Mouse (Mus musculus) limb, embryonic 11.5 days (tissue): Measurements from ENCODE around the gene Ankrd26. TPM values are rescaled to one million over a fixed set of nuclear protein-coding genes. Genes with fewer than 3 reads are reported as not detected.
"Not testable (repeated sequence)": the region's sequence is repeated elsewhere in the genome, so short reads cannot be mapped to it uniquely, and the experiment has no call there.

Source experiments
- ATAC-seq: fragments of 200-750 bp; cut with Nextera tagmentation; 2 replicates; pipeline ENCODE4 v1.8.0; 2017; ENCODE audit warnings: low read depth; ENCODE audit not compliant: insufficient number of reproducible peaks, low FRiP score, low TSS enrichment
- DNase-seq: peaks from one replicate; pipeline ENCODE4 v3.0.0-alpha.2; 2015; ENCODE audit warnings: low spot score
- H3K27ac ChIP-seq: fragments of 300-500 bp; sonication (generic); replicated peaks from 2 replicates; pipeline ENCODE4 v1.5.1; 2014; ENCODE audit warnings: low read depth, mild to moderate bottlenecking, low read length
- H3K27me3 ChIP-seq: fragments of 300-500 bp; sonication (generic); 2 replicates; pipeline ENCODE4 v1.6.1; 2014; ENCODE audit warnings: mild to moderate bottlenecking, low read length, mixed read lengths; ENCODE audit not compliant: control insufficient read depth, insufficient read depth
- H3K36me3 ChIP-seq: fragments of 300-500 bp; sonication (generic); 2 replicates; pipeline ENCODE4 v1.6.1; 2014; ENCODE audit warnings: mild to moderate bottlenecking, low read length, moderate library complexity, mixed read lengths; ENCODE audit not compliant: control insufficient read depth, insufficient read depth
- H3K4me1 ChIP-seq: fragments of 300-500 bp; sonication (generic); 2 replicates; pipeline ENCODE4 v1.6.1; 2014; ENCODE audit warnings: low read length, mixed read lengths; ENCODE audit not compliant: control insufficient read depth, insufficient read depth
- H3K4me2 ChIP-seq: fragments of 300-500 bp; sonication (generic); 2 replicates; pipeline ENCODE4 v1.6.1; 2014; ENCODE audit warnings: low read depth, mild to moderate bottlenecking, moderate library complexity; ENCODE audit not compliant: severe bottlenecking
- H3K4me3 ChIP-seq: fragments of 300-500 bp; sonication (generic); 2 replicates; pipeline ENCODE4 v1.5.1; 2014; ENCODE audit warnings: low read depth, low read length
- H3K9ac ChIP-seq: fragments of 300-500 bp; sonication (generic); 2 replicates; pipeline ENCODE4 v1.6.1; 2014; ENCODE audit warnings: mild to moderate bottlenecking, low read length
- H3K9me3 ChIP-seq: fragments of 300-500 bp; sonication (generic); 2 replicates; pipeline ENCODE4 v1.6.1; 2016; ENCODE audit warnings: low read length; ENCODE audit not compliant: control insufficient read depth
- WGBS: fragments of 180-500 bp; shearing (Covaris S2); extraction: QIAGEN DNeasy Blood & Tissue Kit; methylation state at CpG from one replicate; pipeline ENCODE4 v1.1.7; 2014; 5-methylcytosine and 5-hydroxymethylcytosine counted together
- polyA plus RNA-seq: library from polyadenylated mRNA; unstranded; fragments of >200 nt; fragmentation: Nextera tagmentation; extraction: Ambion mirVana; gene quantifications from 2 replicates; pipeline ENCODE4 v1.2.1, GENCODE M21; 2014

Ankrd26 gene
- polyA plus RNA-seq, 1 experiment from 2014 or later, result 19.7 TPM

DNA sequence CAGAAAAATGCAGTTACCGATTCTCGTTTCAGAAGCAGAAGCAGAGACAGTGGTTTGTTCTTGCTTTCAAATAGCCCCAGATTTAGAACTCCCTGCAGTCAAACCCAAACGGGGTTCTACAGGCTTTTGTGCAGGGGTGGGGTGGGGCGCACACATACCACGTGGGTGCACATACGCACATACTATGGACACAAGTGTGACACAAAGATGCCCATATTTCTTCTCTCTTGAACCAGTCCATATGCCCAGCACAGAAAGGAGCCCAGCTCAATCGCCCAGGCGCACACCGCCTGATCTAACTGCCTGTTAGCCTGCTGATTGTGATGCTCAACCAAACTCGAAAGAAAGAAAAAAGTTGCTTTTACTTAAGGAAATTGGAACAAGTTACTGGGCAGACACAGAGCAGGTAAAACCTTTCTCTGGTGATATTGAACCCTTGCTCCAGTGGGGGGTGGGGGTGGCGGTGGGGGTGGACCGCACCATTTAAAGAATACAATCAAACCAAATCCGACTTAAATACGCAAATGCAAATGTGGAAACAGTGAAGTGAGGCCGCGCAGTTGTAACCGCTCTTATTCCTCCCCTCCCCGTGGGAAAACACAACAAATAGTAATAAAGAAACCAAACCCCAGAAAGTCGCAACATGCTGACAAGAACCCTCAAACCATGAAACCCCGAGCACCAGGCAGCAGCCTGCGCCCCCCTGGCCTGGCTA is 30.8 kb upstream of the Ankrd26 start:
- H3K4me1 ChIP-seq, result 0 out of 2 replicates have a peak, but pooled peaks cover 3% of the 10 kb centered on the region
- H3K36me3 ChIP-seq, result no peaks in the 10 kb centered on the region
- no peak for DNase-seq
- no peak overlapping the region for H3K27ac ChIP-seq
- H3K9me3 ChIP-seq, result no peaks in the 10 kb centered on the region
- H3K9ac ChIP-seq, result no peak overlapping the region
- H3K4me3 ChIP-seq, result peak overlapping the region; percentile 26; the same call in 1 of the 2 replicates
- whole genome bisulfite sequencing, result 32% methylated on average over 21 of the region's 21 CpGs
- H3K27me3 ChIP-seq, result peaks cover 8% of the 10 kb centered on the region
- no peak; the same call in 1 of the 2 replicates for ATAC-seq
- peak overlapping the region; percentile 52 for H3K4me2 ChIP-seq

DNA sequence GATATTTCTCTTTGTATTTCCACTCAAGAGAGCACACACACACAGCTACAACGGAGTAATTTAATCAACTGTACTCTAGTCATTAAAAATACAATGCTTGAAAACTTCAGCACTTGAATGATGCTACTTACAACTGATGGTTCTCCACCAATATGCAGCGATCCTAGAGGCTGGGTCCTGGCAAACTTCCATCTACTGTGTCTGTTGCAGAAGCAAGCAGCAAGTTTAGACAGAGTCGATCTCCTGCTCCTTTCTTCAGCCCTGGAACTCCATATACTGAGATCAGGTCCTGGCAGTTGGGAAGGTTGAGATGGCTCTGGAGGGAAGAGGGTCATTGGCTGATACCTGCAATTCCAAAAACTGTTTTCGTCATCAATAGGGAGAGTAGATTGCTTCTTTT is 16.7 kb upstream of the Ankrd26 start:
- not testable (repeated sequence) for H3K36me3 ChIP-seq, H3K27me3 ChIP-seq, H3K9me3 ChIP-seq, DNase-seq, H3K4me2 ChIP-seq, H3K27ac ChIP-seq, H3K4me3 ChIP-seq, H3K4me1 ChIP-seq, ATAC-seq, H3K9ac ChIP-seq
- 87% methylated on average over 4 of the region's 4 CpGs for WGBS

DNA sequence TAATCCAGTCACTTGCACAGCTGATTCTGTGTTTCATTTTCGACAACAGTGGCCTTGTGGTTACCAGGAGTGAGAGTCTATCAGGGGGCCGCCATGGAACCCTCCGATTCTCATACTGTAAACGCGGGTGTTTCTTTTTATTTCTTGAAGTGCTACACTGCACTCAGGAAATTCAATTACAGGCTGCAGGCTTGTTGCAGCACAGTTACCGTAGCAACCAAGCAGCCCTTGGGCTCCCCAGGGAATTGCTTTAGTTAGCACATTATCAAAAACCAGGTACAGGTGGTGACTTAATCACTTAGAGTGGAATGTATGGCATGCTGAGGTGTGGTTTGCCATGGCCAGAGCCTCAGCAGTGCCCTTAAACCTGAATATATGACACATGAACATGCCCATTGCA is 12.3 kb upstream of the Ankrd26 start:
- Histone ChIP-seq H3K36me3 (no peaks in the 10 kb centered on the region), H3K27ac (no peak overlapping the region), H3K9me3 (no peaks in the 10 kb centered on the region), H3K4me3 (no peak overlapping the region), H3K4me1 (no peaks in the 10 kb centered on the region), H3K9ac (no peak overlapping the region), H3K27me3 (no peaks in the 10 kb centered on the region), H3K4me2 (no peak overlapping the region)
- DNase-seq, result peak; percentile 46
- ATAC-seq, result no peak
- WGBS, result 73% methylated on average over 6 of the region's 6 CpGs

DNA sequence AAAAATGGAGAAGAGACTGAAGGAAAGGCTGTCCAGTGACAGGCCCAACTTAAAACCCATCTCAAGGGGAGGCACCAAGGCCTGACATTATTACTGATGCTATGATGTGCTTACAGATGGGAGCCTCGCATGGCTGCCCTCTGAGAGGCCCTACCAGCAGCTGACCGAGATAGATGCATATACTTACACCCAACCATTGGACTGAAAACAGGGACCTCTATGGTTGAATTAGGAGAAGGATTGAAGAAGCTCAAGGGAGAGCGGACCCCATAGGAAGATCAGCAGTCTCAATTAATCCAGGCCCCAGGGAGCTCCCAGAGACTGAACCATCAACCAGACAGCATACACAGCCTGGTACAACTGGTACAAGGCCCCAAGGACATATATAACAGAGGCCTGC is 5.8 kb upstream of the Ankrd26 start:
- no peak for ATAC-seq
- Histone ChIP-seq H3K9ac (no peak overlapping the region), H3K27me3 (no peaks in the 10 kb centered on the region), H3K27ac (no peak overlapping the region), H3K36me3 (no peaks in the 10 kb centered on the region), H3K4me1 (no peaks in the 10 kb centered on the region), H3K4me2 (no peak overlapping the region), H3K4me3 (no peak overlapping the region), H3K9me3 (no peaks in the 10 kb centered on the region)
- 88% methylated on average over 3 of the region's 3 CpGs for WGBS
- DNase-seq, result no peak

DNA sequence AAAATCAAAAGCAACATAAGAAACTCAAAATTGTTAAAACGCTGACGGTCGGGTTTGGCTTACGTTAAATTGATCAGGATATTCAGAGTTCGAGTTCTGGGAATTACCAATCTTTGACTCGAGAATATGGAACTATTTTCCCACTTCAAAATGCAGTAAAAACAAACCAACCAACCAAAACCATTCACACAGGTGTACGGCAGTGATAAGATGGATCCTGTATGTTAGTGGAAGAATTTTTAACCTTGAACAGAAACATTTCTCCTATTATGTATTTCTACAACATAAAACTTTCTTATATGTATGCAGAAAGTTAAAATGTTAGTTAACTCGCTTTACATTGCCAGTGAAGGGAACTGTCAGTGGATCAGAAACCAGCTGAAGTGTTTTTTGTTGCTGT is 801 bp downstream of the Ankrd26 start:
- H3K36me3 ChIP-seq, result peaks cover 8% of the 10 kb centered on the region; the same call in 1 of the 2 replicates
- no peak for DNase-seq
- ATAC-seq, result no peak
- peak overlapping the region; percentile 78 for H3K9ac ChIP-seq
- H3K4me3 ChIP-seq, result peak overlapping the region; percentile 63
- H3K9me3 ChIP-seq, result no peaks in the 10 kb centered on the region
- 86% methylated on average over 8 of the region's 8 CpGs for WGBS
- H3K27ac ChIP-seq, result no peak overlapping the region
- no peaks in the 10 kb centered on the region for H3K4me1 ChIP-seq
- no peaks in the 10 kb centered on the region for H3K27me3 ChIP-seq
- peak overlapping the region; percentile 61 for H3K4me2 ChIP-seq

DNA sequence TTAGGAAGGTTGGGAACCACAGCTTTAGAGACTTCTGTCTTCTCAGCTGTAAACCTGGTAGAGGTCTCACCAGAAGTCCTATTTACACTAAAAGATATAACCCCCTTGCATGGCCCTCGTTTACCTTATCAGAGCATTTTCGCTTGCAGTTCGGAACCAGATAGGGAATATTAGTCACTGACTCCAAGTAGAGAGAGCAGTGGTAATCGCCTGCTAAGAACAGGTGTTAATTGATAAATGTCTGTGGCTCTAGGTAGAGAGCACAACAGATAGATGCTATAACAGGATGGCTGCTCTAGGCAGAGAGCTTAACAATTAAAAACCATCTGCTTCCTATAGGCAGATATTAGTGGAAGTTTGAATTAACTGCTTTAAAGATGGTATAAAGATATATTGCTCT is 23.4 kb downstream of the Ankrd26 start:
- Histone ChIP-seq H3K4me2 (no peak overlapping the region), H3K27ac (no peak overlapping the region), H3K4me3 (no peak overlapping the region), H3K27me3 (no peaks in the 10 kb centered on the region), H3K4me1 (no peaks in the 10 kb centered on the region), H3K9ac (no peak overlapping the region), H3K36me3 (peaks cover 4% of the 10 kb centered on the region), H3K9me3 (no peaks in the 10 kb centered on the region)
- DNase-seq (no peak), ATAC-seq (no peak)
- 96% methylated on average over 4 of the region's 4 CpGs for WGBS

DNA sequence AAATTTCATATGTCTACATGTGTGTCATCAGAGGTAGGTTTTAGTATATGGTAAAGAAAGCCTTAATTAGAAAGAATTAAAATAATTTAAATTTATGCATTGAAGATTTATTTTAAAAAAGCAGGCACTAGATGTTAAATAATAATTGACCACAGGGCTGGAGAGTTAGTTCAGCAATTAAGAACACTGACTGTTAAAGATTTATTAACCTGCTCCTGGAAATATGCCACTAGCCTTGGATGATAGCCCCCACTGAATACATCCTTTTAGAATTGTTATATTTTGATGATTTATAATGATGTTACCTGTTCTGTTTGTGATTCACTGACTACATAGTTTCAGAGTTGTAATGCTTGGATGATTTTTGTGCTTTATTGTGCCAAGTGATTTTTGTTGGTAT is 24.8 kb downstream of the Ankrd26 start:
- not testable (repeated sequence) for ATAC-seq

DNA sequence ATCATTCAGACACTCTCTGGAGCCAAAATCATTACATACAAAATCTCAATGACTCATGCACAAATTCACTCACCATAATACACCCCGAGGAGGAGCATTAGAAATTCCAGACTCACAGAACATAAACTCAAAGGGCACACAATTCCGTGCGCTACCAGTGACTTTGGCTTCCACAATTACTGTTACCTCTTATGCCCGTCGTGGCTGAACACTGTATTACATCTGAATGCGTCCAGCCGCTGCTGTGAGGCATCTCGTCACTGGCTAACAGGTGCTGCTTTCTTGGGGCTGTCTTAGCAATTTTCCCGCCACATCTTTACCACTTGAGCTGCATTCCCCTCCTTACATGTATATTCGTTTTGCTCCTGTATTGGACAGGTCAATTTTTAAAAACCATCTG is 26.7 kb downstream of the Ankrd26 start:
- Histone ChIP-seq H3K4me3 (no peak overlapping the region), H3K9me3 (no peaks in the 10 kb centered on the region), H3K4me1 (no peaks in the 10 kb centered on the region), H3K36me3 (peaks cover 13% of the 10 kb centered on the region), H3K9ac (no peak overlapping the region), H3K27me3 (no peaks in the 10 kb centered on the region), H3K4me2 (no peak overlapping the region), H3K27ac (no peak overlapping the region)
- 90% methylated on average over 10 of the region's 10 CpGs for whole genome bisulfite sequencing
- ATAC-seq (no peak), DNase-seq (no peak)

More for the DNA sequence above, 24.8 kb downstream of the Ankrd26 start:
- not testable (repeated sequence) for H3K27ac ChIP-seq, DNase-seq, H3K4me3 ChIP-seq, H3K4me1 ChIP-seq, H3K27me3 ChIP-seq, H3K36me3 ChIP-seq, H3K9ac ChIP-seq, H3K9me3 ChIP-seq, H3K4me2 ChIP-seq

DNA sequence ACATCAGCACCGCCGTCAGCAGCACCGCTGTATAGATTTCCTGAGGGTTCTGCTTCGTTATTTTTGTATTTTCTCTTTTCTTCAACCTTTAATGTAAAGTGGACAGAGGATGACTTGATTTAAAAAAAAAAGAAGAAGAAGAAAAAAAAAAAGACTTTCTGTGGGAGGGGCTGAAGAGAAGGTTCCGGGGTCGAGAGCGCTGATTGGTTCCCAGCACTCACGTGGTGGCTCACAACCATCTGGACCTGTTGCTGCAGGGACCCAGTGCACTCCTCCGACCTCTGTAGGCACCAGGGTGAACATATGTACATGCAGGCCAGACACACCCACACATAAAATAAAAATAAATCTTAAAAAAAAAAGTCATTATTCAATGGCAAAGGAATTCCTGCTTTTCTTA is 28.6 kb downstream of the Ankrd26 start:
- no peak for ATAC-seq
- WGBS, result 84% methylated on average over 9 of the region's 9 CpGs
- peaks cover 15% of the 10 kb centered on the region for H3K36me3 ChIP-seq

More for the DNA sequence above, 28.6 kb downstream of the Ankrd26 start:
- Histone ChIP-seq H3K27ac (no peak overlapping the region), H3K27me3 (no peaks in the 10 kb centered on the region), H3K9me3 (no peaks in the 10 kb centered on the region), H3K4me3 (no peak overlapping the region), H3K4me1 (no peaks in the 10 kb centered on the region), H3K4me2 (no peak overlapping the region), H3K9ac (no peak overlapping the region)
- DNase-seq, result no peak
